Comparison of ENCODE assay signal across 8 mouse cellular contexts in the genomic region with DNA sequence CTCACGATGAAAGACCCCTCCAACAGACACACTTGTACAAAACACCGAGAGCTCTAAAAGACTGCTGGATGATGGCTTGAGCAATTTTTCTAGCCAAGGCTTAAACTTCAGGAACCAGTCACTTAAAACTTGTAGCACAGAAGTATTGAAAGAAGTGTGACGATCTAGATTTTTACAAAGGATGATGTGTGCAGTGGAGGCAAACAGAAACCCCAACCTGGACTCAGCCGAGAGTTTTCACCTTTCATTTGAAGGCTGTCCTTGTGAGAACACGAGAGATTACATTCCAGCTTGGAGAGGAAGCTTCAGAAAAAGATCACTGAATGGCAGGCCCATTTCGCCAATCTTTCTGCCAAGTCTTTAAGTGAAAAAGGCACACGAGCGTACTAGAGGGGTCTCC. TPM values are rescaled to one million over a fixed set of nuclear protein-coding genes. Genes with fewer than 3 reads are reported as not detected.
DNase-seq lines count a peak whose midpoint lies in the region; ATAC-seq and TF ChIP-seq lines count a peak whose summit lies in the region.

No protein-coding gene starts in this region.

- H3K27ac ChIP-seq in heart, embryonic 15.5 days = peak overlapping the region; percentile 66
- H3K27ac ChIP-seq in forebrain, postnatal 0 days (ENCODE audit: low read depth, low read length) = peak overlapping the region; percentile 36
- no peak overlapping the region for H3K27ac ChIP-seq in liver, postnatal 0 days (ENCODE audit: low read depth)

- DNase-seq in heart, adult 9 months (ENCODE audit: low spot score in 2 of 2) = no peak
- no peak for DNase-seq in G1E (ENCODE audit: low spot score)
- no peak for DNase-seq in forebrain, postnatal 0 days
- DNase-seq in liver, postnatal 0 days = no peak
- no peak for DNase-seq in urinary bladder, postnatal 36 days (ENCODE audit: low spot score in 2 of 2)
- no peak for DNase-seq in spleen, adult 18-20 months
- DNase-seq in right cerebral cortex, adult 18-20 months = no peak

- peak overlapping the region; percentile 86 for H3K4me3 ChIP-seq in heart, embryonic 15.5 days
- peak overlapping the region; percentile 69; the same call in 1 of the 2 replicates for H3K4me3 ChIP-seq in G1E (ENCODE audit: low read depth, low read length)
- H3K4me3 ChIP-seq in forebrain, postnatal 0 days (ENCODE audit: low read depth, low read length) = peak overlapping the region; percentile 84
- H3K4me3 ChIP-seq in liver, postnatal 0 days (ENCODE audit: low read depth, low read length) = peak overlapping the region; percentile 71

- no peak for TF ChIP-seq EP300 in liver, postnatal 0 days (IDR thresholded peaks at IDR 0.05; ENCODE audit: low read depth)

- H3K4me2 ChIP-seq in heart, embryonic 15.5 days = peak overlapping the region; percentile 69
- H3K4me2 ChIP-seq in forebrain, postnatal 0 days (ENCODE audit: low read depth) = peak overlapping the region; percentile 59
- H3K4me2 ChIP-seq in liver, postnatal 0 days (ENCODE audit: low read depth, low read length) = peak overlapping the region; percentile 80

- no peak for ATAC-seq in heart, embryonic 15.5 days (replicated peaks; ENCODE audit: insufficient number of reproducible peaks, insufficient read depth, low FRiP score, low read depth)
- no peak for ATAC-seq in G1E (ENCODE audit: extremely low read depth, insufficient number of reproducible peaks, low FRiP score, poor library complexity, severe bottlenecking)
- ATAC-seq in forebrain, postnatal 0 days = no peak; the same call in 1 of the 2 replicates
- no peak for ATAC-seq in liver, postnatal 0 days

- no peaks in the 10 kb centered on the region for H3K27me3 ChIP-seq in heart, embryonic 15.5 days
- no peaks in the 10 kb centered on the region for H3K27me3 ChIP-seq in G1E (ENCODE audit: insufficient read depth, low read length)
- H3K27me3 ChIP-seq in forebrain, postnatal 0 days (ENCODE audit: insufficient read depth, low read length) = no peaks in the 10 kb centered on the region
- no peaks in the 10 kb centered on the region for H3K27me3 ChIP-seq in liver, postnatal 0 days (ENCODE audit: insufficient read depth, low read length)

- H3K4me1 ChIP-seq in heart, embryonic 15.5 days (replicated peaks) = peaks cover 10% of the 10 kb centered on the region
- H3K4me1 ChIP-seq in G1E (ENCODE audit: insufficient read depth, low read depth, low read length) = peaks cover 26% of the 10 kb centered on the region
- H3K4me1 ChIP-seq in forebrain, postnatal 0 days (ENCODE audit: insufficient read depth) = 0 out of 2 replicates have a peak, but pooled peaks cover 4% of the 10 kb centered on the region
- peaks cover 6% of the 10 kb centered on the region for H3K4me1 ChIP-seq in liver, postnatal 0 days (ENCODE audit: insufficient read depth)

- no peak for TF ChIP-seq CTCF in G1E (IDR thresholded peaks at IDR 0.05; ENCODE audit: low read depth, low read length)
- TF ChIP-seq CTCF in forebrain, postnatal 0 days (IDR thresholded peaks at IDR 0.05; ENCODE audit: low read depth) = no peak
- TF ChIP-seq CTCF in liver, postnatal 0 days (IDR thresholded peaks at IDR 0.05; ENCODE audit: low read depth) = no peak

- H3K36me3 ChIP-seq in heart, embryonic 15.5 days = peaks cover 5% of the 10 kb centered on the region
- H3K36me3 ChIP-seq in G1E (replicated peaks) = no peaks in the 10 kb centered on the region
- peaks cover under 1% of the 10 kb centered on the region; the same call in 1 of the 2 replicates for H3K36me3 ChIP-seq in forebrain, postnatal 0 days (ENCODE audit: insufficient read depth)
- peaks cover under 1% of the 10 kb centered on the region for H3K36me3 ChIP-seq in liver, postnatal 0 days (replicated peaks; ENCODE audit: insufficient read depth, low read length)

- H3K9ac ChIP-seq in heart, embryonic 15.5 days = peak overlapping the region; percentile 83
- peak overlapping the region; percentile 72 for H3K9ac ChIP-seq in forebrain, postnatal 0 days
- H3K9ac ChIP-seq in liver, postnatal 0 days (replicated peaks) = peak overlapping the region; percentile 59

- no peaks in the 10 kb centered on the region for H3K9me3 ChIP-seq in heart, embryonic 15.5 days (replicated peaks)
- H3K9me3 ChIP-seq in G1E (replicated peaks) = peaks cover 3% of the 10 kb centered on the region; the same call in 1 of the 2 replicates
- no peaks in the 10 kb centered on the region for H3K9me3 ChIP-seq in forebrain, postnatal 0 days (ENCODE audit: low read length)
- H3K9me3 ChIP-seq in liver, postnatal 0 days (ENCODE audit: low read length) = no peaks in the 10 kb centered on the region

- 32% methylated on average over 8 of the region's 8 CpGs for WGBS in heart, embryonic 15.5 days
- 37% methylated on average over 8 of the region's 8 CpGs for WGBS in forebrain, postnatal 0 days
- 45% methylated on average over 8 of the region's 8 CpGs for WGBS in liver, postnatal 0 days (ENCODE audit: insufficient replicate concordance)

RNA-seq across cellular contexts. Expression of gene Gtpbp10, which starts 0.5 kb away (rescaled TPM):
- polyA plus RNA-seq in heart, embryonic 15.5 days (2015; fragmentation: Nextera tagmentation; extraction: Ambion mirVana) = 15.6 and 17.0 TPM in 2 replicates
- 0.38 and 0.73 TPM in 2 replicates for total RNA-seq in G1E (2014; fragmentation: Nextera tagmentation)
- total RNA-seq in G1E (2017) = 2.6 and 2.7 TPM in 2 replicates
- polyA plus RNA-seq in G1E (2012) = 0.15 and 0.17 TPM in 2 replicates
- total RNA-seq in forebrain, postnatal 0 days (2014; rRNA removed) = 26.3 and 27.9 TPM in 2 replicates
- 10.7 and 12.7 TPM in 2 replicates for polyA plus RNA-seq in forebrain, postnatal 0 days (2015; fragmentation: Nextera tagmentation; extraction: Ambion mirVana)
- 9.3 and 9.9 TPM in 2 replicates for polyA plus RNA-seq in liver, postnatal 0 days (2015; fragmentation: Nextera tagmentation; extraction: Ambion mirVana)

RNA-seq across cellular contexts. Expression of gene Gm8773, which starts 13.8 kb away (rescaled TPM):
- polyA plus RNA-seq in heart, embryonic 15.5 days (2015; fragmentation: Nextera tagmentation; extraction: Ambion mirVana) = 1.2 and 1.3 TPM in 2 replicates
- 1.4 and 5.7 TPM in 2 replicates for total RNA-seq in G1E (2014; fragmentation: Nextera tagmentation)
- 3.9 and 5.8 TPM in 2 replicates for total RNA-seq in G1E (2017)
- 0.27 and 0.34 TPM in 2 replicates for polyA plus RNA-seq in G1E (2012)
- total RNA-seq in forebrain, postnatal 0 days (2014; rRNA removed) = 9.9 and 11.1 TPM in 2 replicates
- 16.3 and 16.5 TPM in 2 replicates for polyA plus RNA-seq in forebrain, postnatal 0 days (2015; fragmentation: Nextera tagmentation; extraction: Ambion mirVana)
- 0.11 TPM in 1 of 2 replicates, not detected in the other for polyA plus RNA-seq in liver, postnatal 0 days (2015; fragmentation: Nextera tagmentation; extraction: Ambion mirVana)

RNA-seq across cellular contexts. Expression of gene Cldn12, which starts 45.0 kb away (rescaled TPM):
- 9.9 and 11.4 TPM in 2 replicates for polyA plus RNA-seq in heart, embryonic 15.5 days (2015; fragmentation: Nextera tagmentation; extraction: Ambion mirVana)
- total RNA-seq in G1E (2014; fragmentation: Nextera tagmentation) = 13.0 and 18.9 TPM in 2 replicates
- total RNA-seq in G1E (2017) = 12.9 and 14.7 TPM in 2 replicates
- 18.5 and 19.4 TPM in 2 replicates for polyA plus RNA-seq in G1E (2012)
- 17.8 and 22.5 TPM in 2 replicates for total RNA-seq in forebrain, postnatal 0 days (2014; rRNA removed)
- polyA plus RNA-seq in forebrain, postnatal 0 days (2015; fragmentation: Nextera tagmentation; extraction: Ambion mirVana) = 10.1 and 13.0 TPM in 2 replicates
- 22.3 and 25.1 TPM in 2 replicates for polyA plus RNA-seq in liver, postnatal 0 days (2015; fragmentation: Nextera tagmentation; extraction: Ambion mirVana)
